Mouse (Mus musculus) limb, embryonic 15.5 days (tissue): ENCODE measurements around the gene Il6. TPM values are rescaled to one million over a fixed set of nuclear protein-coding genes. Genes with fewer than 3 reads are reported as not detected.
"Not testable (repeated sequence)": the region's sequence is repeated elsewhere in the genome, so short reads cannot be mapped to it uniquely, and the experiment has no call there.

Experiments
- ATAC-seq: fragments of 200-750 bp; cut with Nextera tagmentation; 2 replicates; pipeline ENCODE4 v1.8.0; 2017; ENCODE audit warnings: low read depth, moderate TSS enrichment; ENCODE audit not compliant: insufficient number of reproducible peaks, low FRiP score, low TSS enrichment
- H3K27ac ChIP-seq: fragments of 300-500 bp; sonication (generic); 2 replicates; pipeline ENCODE4 v1.5.1; 2015; ENCODE audit warnings: moderate library complexity, mild to moderate bottlenecking, inconsistent platforms
- H3K27me3 ChIP-seq: fragments of 300-500 bp; sonication (generic); 2 replicates; pipeline ENCODE4 v1.6.1; 2015; ENCODE audit warnings: inconsistent platforms
- H3K36me3 ChIP-seq: fragments of 300-500 bp; sonication (generic); 2 replicates; pipeline ENCODE4 v1.6.1; 2015; ENCODE audit warnings: inconsistent platforms
- H3K4me1 ChIP-seq: fragments of 300-500 bp; sonication (generic); 2 replicates; pipeline ENCODE4 v1.6.1; 2015; ENCODE audit warnings: inconsistent platforms
- H3K4me2 ChIP-seq: fragments of 300-500 bp; sonication (generic); 2 replicates; pipeline ENCODE4 v1.6.1; 2015; ENCODE audit warnings: mild to moderate bottlenecking, inconsistent platforms
- H3K4me3 ChIP-seq: fragments of 300-500 bp; sonication (generic); 2 replicates; pipeline ENCODE4 v1.5.1; 2015; ENCODE audit warnings: mild to moderate bottlenecking, inconsistent platforms
- H3K9ac ChIP-seq: fragments of 300-500 bp; sonication (generic); 2 replicates; pipeline ENCODE4 v1.6.1; 2015; ENCODE audit warnings: inconsistent platforms
- H3K9me3 ChIP-seq: fragments of 300-500 bp; sonication (generic); 2 replicates; pipeline ENCODE4 v1.6.1; 2016; ENCODE audit warnings: inconsistent platforms
- WGBS: fragments of 180-500 bp; shearing (Covaris S2); methylation state at CpG from one replicate; pipeline ENCODE4 v1.1.7; 2015; 5-methylcytosine and 5-hydroxymethylcytosine counted together
- polyA plus RNA-seq: library from polyadenylated mRNA; unstranded; fragments of >200 nt; fragmentation: Nextera tagmentation; extraction: Ambion mirVana; gene quantifications from 2 replicates; pipeline ENCODE4 v1.2.1, GENCODE M21; 2015

Gene Il6
- polyA plus RNA-seq, 1 experiment from 2014 or later = 0.72 TPM

DNA sequence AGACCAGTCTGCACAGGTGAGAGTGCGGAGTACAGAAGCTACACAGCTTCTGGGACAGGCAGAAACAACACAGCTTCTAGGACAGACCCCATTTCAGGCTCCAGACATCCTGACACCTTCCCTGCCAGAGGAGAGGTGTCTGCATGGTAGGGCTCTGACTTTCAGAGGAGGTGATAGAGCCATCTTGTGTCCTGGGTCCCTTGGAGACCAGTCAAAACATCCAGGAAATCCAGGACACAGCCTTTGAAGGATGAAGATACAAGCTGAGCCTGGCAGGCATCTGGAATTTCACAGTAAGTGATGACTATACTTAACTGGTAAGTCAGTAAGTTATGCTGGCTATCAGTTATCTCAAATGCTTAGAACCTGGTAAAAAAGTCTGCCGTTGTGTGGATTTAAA is 24.2 kb downstream of the Il6 start:
- 89% methylated on average over 2 of the region's 2 CpGs for WGBS
- H3K4me3 ChIP-seq, H3K9ac ChIP-seq: not testable (repeated sequence)

DNA sequence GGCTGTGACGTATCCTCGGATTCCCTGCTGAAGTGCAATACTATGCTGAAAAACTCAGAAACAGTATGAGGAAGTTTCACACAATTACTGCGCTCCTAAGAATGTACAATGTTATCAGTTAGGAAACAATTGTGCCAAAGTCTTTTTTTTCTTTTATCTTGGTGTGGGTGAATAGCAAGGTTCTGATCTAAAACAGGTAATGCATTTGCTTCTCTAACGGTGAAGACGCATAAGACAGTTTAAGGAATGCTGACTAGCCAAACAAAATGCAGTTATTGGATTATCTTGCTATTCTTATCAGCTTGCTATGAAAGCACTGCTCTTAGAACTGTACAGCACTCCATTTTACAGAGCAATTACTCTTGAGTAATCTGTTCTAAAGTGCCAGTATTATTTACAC is 26.4 kb downstream of the Il6 start:
- not testable (repeated sequence) for H3K27ac ChIP-seq, ATAC-seq, H3K36me3 ChIP-seq, H3K9me3 ChIP-seq, H3K4me3 ChIP-seq, H3K9ac ChIP-seq, H3K4me2 ChIP-seq, H3K27me3 ChIP-seq, H3K4me1 ChIP-seq
- 86% methylated on average over 5 of the region's 5 CpGs for WGBS

More for the DNA sequence above, 24.2 kb downstream of the Il6 start:
- ATAC-seq, H3K9me3 ChIP-seq, H3K27me3 ChIP-seq, H3K4me1 ChIP-seq, H3K4me2 ChIP-seq, H3K36me3 ChIP-seq, H3K27ac ChIP-seq: not testable (repeated sequence)

DNA sequence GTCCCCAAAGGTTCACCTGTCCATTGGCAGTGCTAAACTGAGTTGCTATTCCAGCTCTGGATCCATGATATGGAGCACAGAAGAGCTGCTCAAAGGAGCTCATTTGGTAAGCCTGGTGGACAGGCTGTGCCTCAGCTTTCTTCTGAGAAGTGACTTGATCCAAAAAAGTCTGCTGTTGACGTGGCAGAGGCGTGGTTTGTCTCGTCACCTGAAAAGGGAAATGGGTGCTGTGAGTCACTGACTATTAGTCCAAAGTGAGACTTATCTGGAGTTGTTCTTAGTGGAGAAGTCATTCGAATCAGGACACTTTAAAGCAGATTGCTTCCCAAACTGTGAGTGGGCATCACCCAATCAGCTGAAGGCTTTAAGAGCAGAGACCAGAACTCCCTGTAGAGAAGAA is 26.9 kb downstream of the Il6 start:
- not testable (repeated sequence) for H3K4me3 ChIP-seq, H3K4me1 ChIP-seq, H3K27me3 ChIP-seq, H3K27ac ChIP-seq, H3K9me3 ChIP-seq, H3K36me3 ChIP-seq, H3K9ac ChIP-seq, ATAC-seq, H3K4me2 ChIP-seq
- WGBS = 79% methylated on average over 4 of the region's 4 CpGs

DNA sequence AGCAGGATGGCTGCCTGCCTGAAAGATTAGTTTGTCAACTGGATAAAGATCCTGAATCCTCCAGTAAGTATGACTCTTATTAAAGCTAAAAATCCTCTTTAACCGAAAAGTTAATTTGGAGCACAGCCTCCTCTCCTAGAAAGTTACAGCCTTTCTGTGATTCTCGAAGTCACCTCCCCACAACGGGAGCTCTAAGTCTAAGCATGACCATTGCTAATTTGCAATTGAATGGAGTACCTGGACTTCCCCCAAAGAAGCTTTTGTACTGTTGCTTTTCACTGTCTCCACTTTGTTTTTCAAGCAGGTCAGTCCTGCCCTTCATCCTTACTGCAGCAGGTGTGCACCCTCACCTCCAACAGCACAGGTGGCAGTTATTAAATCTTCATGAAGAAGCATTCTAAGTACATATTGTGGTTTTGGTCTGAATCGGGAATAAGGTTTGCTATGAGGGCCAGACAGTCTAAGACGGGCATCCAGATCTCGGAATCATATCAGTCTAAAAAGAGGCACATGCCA is 45.4 kb downstream of the Il6 start:
- no peak for ATAC-seq
- H3K27ac ChIP-seq = no peak overlapping the region
- H3K27me3 ChIP-seq = no peaks in the 10 kb centered on the region
- no peak overlapping the region for H3K4me2 ChIP-seq
- peaks cover 29% of the 10 kb centered on the region for H3K36me3 ChIP-seq
- WGBS = 86% methylated on average over 6 of the region's 6 CpGs
- no peak overlapping the region for H3K9ac ChIP-seq
- H3K4me1 ChIP-seq = no peaks in the 10 kb centered on the region
- H3K4me3 ChIP-seq = no peak overlapping the region
- no peaks in the 10 kb centered on the region for H3K9me3 ChIP-seq

DNA sequence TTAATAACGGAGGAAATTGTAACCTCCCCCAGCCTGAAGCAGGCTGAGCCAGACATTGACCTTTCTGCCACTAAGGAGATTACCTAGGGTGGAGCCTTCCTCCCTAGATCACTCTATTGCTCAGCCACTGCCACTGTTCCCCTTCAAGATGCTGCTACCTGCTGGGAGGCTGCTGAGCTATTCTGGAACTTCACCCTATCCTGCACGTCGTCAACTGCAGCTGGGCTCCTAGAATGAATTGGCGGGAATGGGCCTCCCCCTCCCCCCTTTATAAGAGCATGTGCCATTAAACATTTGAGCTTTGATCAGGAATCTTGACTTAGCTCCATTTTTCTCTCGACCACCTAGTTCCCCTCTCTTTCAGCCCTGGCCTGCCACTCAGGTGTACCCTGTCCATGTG is 46.7 kb downstream of the Il6 start:
- peaks cover 37% of the 10 kb centered on the region for H3K36me3 ChIP-seq
- 74% methylated on average over 5 of the region's 5 CpGs for WGBS
- not testable (repeated sequence) for H3K4me1 ChIP-seq, H3K9ac ChIP-seq, H3K4me3 ChIP-seq, ATAC-seq, H3K27ac ChIP-seq, H3K27me3 ChIP-seq, H3K4me2 ChIP-seq, H3K9me3 ChIP-seq

DNA sequence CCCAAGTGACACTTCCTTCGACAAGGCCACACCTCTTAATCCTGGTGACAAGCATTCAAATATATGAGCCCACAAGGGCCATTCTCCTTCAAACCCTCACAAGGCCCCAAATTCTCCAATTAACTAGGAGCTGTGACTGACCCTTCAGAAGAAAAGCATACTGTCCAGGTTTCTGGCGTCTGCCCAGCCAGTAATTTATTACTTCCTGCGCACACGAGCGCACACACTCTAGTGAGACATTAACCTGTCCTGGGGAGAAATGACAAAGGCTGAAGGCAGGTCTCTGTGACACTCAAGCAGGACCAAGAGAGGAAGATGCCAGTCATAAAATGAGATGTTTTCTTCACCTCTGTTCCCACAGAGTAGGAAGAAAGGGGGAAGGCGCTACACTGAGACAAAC is 54.8 kb downstream of the Il6 start:
- Histone ChIP-seq H3K27me3 (no peaks in the 10 kb centered on the region), H3K9me3 (no peaks in the 10 kb centered on the region), H3K4me2 (no peak overlapping the region), H3K4me3 (no peak overlapping the region), H3K36me3 (peaks cover 58% of the 10 kb centered on the region), H3K9ac (no peak overlapping the region), H3K27ac (no peak overlapping the region), H3K4me1 (peaks cover 11% of the 10 kb centered on the region)
- 35% methylated on average over 6 of the region's 6 CpGs for WGBS
- ATAC-seq = no peak

Other genes starting within 250 kb of the Il6 start
- gene Tyms, start 60.5 kb downstream of the Il6 start, polyA plus RNA-seq = 212 and 224 TPM in 2 replicates
- 0.36 and 0.41 TPM in 2 replicates for gene Garem2, start 92.0 kb downstream of the Il6 start, polyA plus RNA-seq
- gene 3110082J24Rik, start 93.0 kb downstream of the Il6 start, polyA plus RNA-seq = not detected in 2 replicates
- 130 and 140 TPM in 2 replicates for gene Hadha, start 142.0 kb downstream of the Il6 start, polyA plus RNA-seq
- 139 and 150 TPM in 2 replicates for gene Hadhb, start 142.1 kb downstream of the Il6 start, polyA plus RNA-seq
- gene Adgrf3, start 192.6 kb downstream of the Il6 start, polyA plus RNA-seq = 0.08 TPM in 1 of 2 replicates, not detected in the other
- 20.8 and 23.1 TPM in 2 replicates for gene Selenoi, start 219.5 kb downstream of the Il6 start, polyA plus RNA-seq